In genomic region chr19:42081613-42082012, GRCm38 (mm10) we compare ENCODE assay signal across 8 mouse cellular contexts. TPM values are rescaled to one million over a fixed set of nuclear protein-coding genes. Genes with fewer than 3 reads are reported as not detected.
DNase-seq lines count a peak whose midpoint lies in the region; TF ChIP-seq lines count a peak whose summit lies in the region.
"Not testable (repeated sequence)": the region's sequence is repeated elsewhere in the genome, so short reads cannot be mapped to it uniquely, and the experiment has no call there.
"Had no signal": no experiment of that assay in that cellular context is flagged by ENCODE, and none has a peak within 500 bp of the region (broad histone marks: within the 10 kb centered on the region; RNA-seq: fewer than 3 reads in every experiment).

No protein-coding gene starts in this region.

- TF ChIP-seq EP300 in MEL (IDR thresholded peaks at IDR 0.05; ENCODE audit: low read depth in 1 of 2, low read length in 2 of 2) = not testable (repeated sequence)

- H3K4me3 ChIP-seq in MEL (ENCODE audit: control insufficient read depth in 1 of 2, insufficient read depth in 1 of 2, low read depth in 2 of 2, low read length in 2 of 2); macrophage (ENCODE audit: inconsistent target): not testable (repeated sequence)

- peak; percentile 68 for DNase-seq in 416B (ENCODE audit: low read depth)
- peak; percentile 28 for DNase-seq in MEL (ENCODE audit: low read depth, low spot score)
- DNase-seq in heart, adult 11 months = peak; percentile 29

- H3K4me1 ChIP-seq in MEL (ENCODE audit: control insufficient read depth in 1 of 2, insufficient read depth in 2 of 2, low read length in 2 of 2) = peaks cover 4 to 15% of the 10 kb centered on the region in 2 experiments; a peak in 3 of 4 replicates

- not testable (repeated sequence) for H3K36me3 ChIP-seq in MEL (ENCODE audit: control insufficient read depth in 1 of 2, insufficient read depth in 2 of 2, low read length in 2 of 2); macrophage (ENCODE audit: inconsistent target)

- not testable (repeated sequence) for H3K9ac ChIP-seq in MEL (ENCODE audit: control insufficient read depth, low read depth, low read length, poor library complexity, severe bottlenecking)

- 100% methylated on average over 2 of the region's 5 CpGs for WGBS in macrophage (ENCODE audit: missing documents)

- H3K27me3 ChIP-seq in MEL (ENCODE audit: control insufficient read depth in 1 of 2, insufficient read depth in 2 of 2, low read length in 2 of 2) = not testable (repeated sequence)

- not testable (repeated sequence) for H3K27ac ChIP-seq in MEL (ENCODE audit: control insufficient read depth, low read depth, low read length)
- peak overlapping the region; percentile 86; the same call in 1 of the 2 replicates for H3K27ac ChIP-seq in macrophage

- H3K79me2 ChIP-seq in MEL (ENCODE audit: control insufficient read depth, insufficient read depth, low read length, poor library complexity); macrophage (ENCODE audit: inconsistent target): not testable (repeated sequence)

- not testable (repeated sequence) for TF ChIP-seq RAD21 in MEL (IDR thresholded peaks at IDR 0.05; ENCODE audit: low read depth, low read length)

- TF ChIP-seq POLR2A in MEL (IDR thresholded peaks at IDR 0.05; ENCODE audit: control insufficient read depth in 1 of 2, insufficient read depth in 1 of 2, low read depth in 1 of 2, low read length in 2 of 2, poor library complexity in 1 of 2) = not testable (repeated sequence)

- TF ChIP-seq CTCF in MEL (IDR thresholded peaks at IDR 0.05 in 2 of 3, conservative IDR thresholded peaks at IDR 0.05 in 1 of 3; ENCODE audit: control insufficient read depth in 1 of 3, insufficient read depth in 1 of 3, low read depth in 2 of 3, low read length in 3 of 3, poor library complexity in 1 of 3, severe bottlenecking in 1 of 3) = not testable (repeated sequence)

- H3K9me3 ChIP-seq in MEL (replicated peaks; ENCODE audit: insufficient read depth, low read length) = not testable (repeated sequence)

TF ChIP-seq in MEL, 35 proteins besides CTCF, POLR2A, EP300 and RAD21:
- TF ChIP-seq TBP (IDR thresholded peaks at IDR 0.05; ENCODE audit: low read depth, low read length) (peak; percentile 89), ZNF384 (IDR thresholded peaks at IDR 0.05; ENCODE audit: low read depth, low read length) (peak; percentile 84), MAFK (IDR thresholded peaks at IDR 0.05; ENCODE audit: borderline replicate concordance, low read depth, low read length) (0 out of 2 replicates have a peak, but pooled peaks have one; percentile 36)

RNA-seq across cellular contexts. Expression of gene Morn4, which starts 4.5 kb away (rescaled TPM):
- total RNA-seq in MEL (2012; rRNA removed) = 4.9 and 5.7 TPM in 2 replicates
- polyA plus RNA-seq in MEL (2012; ENCODE audit: insufficient read depth in 1 of 2, insufficient read length in 2 of 2, low read depth in 1 of 2, low replicate concordance in 2 of 2, missing spikeins in 1 of 2) (10 to 100 TPM in 1 of 2 experiments, not detected in 1; 18.4 TPM), macrophage (2018) (2.7 to 5.4 TPM (median 5.3 TPM) in 3 replicates)
- 10 to 100 TPM in 8 of 26 experiments, 1 to 10 TPM in 18; 2.7 to 15.1 (median 8.4) TPM for total RNA-seq in macrophage (2018; cell fraction: chromatin; rRNA removed)
- total RNA-seq in macrophage (2018; cell fraction: cytosol; rRNA removed) = 1 to 10 TPM; 2.4 to 6.7 (median 4.1) TPM
- total RNA-seq in macrophage (2018; cell fraction: nucleus; rRNA removed) = 10 to 100 TPM in 3 of 26 experiments, 1 to 10 TPM in 23; 1.6 to 20.0 (median 5.9) TPM
- polyA plus RNA-seq: activated CD4-positive, CD25-positive, alpha-beta regulatory T cell, adult 4 months had no signal

RNA-seq across cellular contexts. Expression of gene Pi4k2a, which starts 8.7 kb away (rescaled TPM):
- 10.2 and 12.2 TPM in 2 replicates for total RNA-seq in MEL (2012; rRNA removed)
- polyA plus RNA-seq in MEL (2012; ENCODE audit: insufficient read depth in 1 of 2, insufficient read length in 2 of 2, low read depth in 1 of 2, low replicate concordance in 2 of 2, missing spikeins in 1 of 2) (10 to 100 TPM in 1 of 2 experiments, not detected in 1; 30.3 TPM), macrophage (2018) (62.5 to 98.7 TPM (median 75.6 TPM) in 3 replicates)
- 100 to 1,000 TPM in 23 of 26 experiments, 10 to 100 TPM in 3; 84.4 to 383 (median 149) TPM for total RNA-seq in macrophage (2018; cell fraction: chromatin; rRNA removed)
- 100 to 1,000 TPM in 10 of 26 experiments, 10 to 100 TPM in 16; 76.0 to 130 (median 96.6) TPM for total RNA-seq in macrophage (2018; cell fraction: cytosol; rRNA removed)
- 100 to 1,000 TPM; 100 to 448 (median 137) TPM for total RNA-seq in macrophage (2018; cell fraction: nucleus; rRNA removed)

RNA-seq across cellular contexts. Expression of gene 4933411K16Rik, which starts 29.6 kb away (rescaled TPM):
- not detected in 2 replicates for total RNA-seq in MEL (2012; rRNA removed)
- polyA plus RNA-seq in MEL (2012; ENCODE audit: insufficient read depth in 1 of 2, insufficient read length in 2 of 2, low read depth in 1 of 2, low replicate concordance in 2 of 2, missing spikeins in 1 of 2) (under 1 TPM in 1 of 2 experiments, not detected in 1; 0.10 TPM), macrophage (2018) (0.19 to 0.27 TPM (median 0.27 TPM) in 3 replicates)
- 1 to 10 TPM in 20 of 26 experiments, under 1 TPM in 3, not detected in 3; 0.50 to 5.2 (median 2.6) TPM for total RNA-seq in macrophage (2018; cell fraction: chromatin; rRNA removed)
- total RNA-seq in macrophage (2018; cell fraction: cytosol; rRNA removed) = under 1 TPM in 6 of 26 experiments, not detected in 20; 0.09 to 0.33 (median 0.19) TPM
- 1 to 10 TPM in 6 of 26 experiments, under 1 TPM in 15, not detected in 5; 0.39 to 4.1 (median 0.78) TPM for total RNA-seq in macrophage (2018; cell fraction: nucleus; rRNA removed)
- total RNA-seq: CH12.LX, G1E had no signal
- polyA plus RNA-seq: activated CD4-positive, CD25-positive, alpha-beta regulatory T cell, adult 4 months; CD4-positive, CD25-positive, alpha-beta regulatory T cell, adult 4 months; G1E had no signal

RNA-seq across cellular contexts. Expression of gene Hoga1, which starts 36.2 kb away (rescaled TPM):
- 0.31 TPM in 1 of 2 replicates, not detected in the other for total RNA-seq in MEL (2012; rRNA removed)
- polyA plus RNA-seq in MEL (2012; ENCODE audit: insufficient read depth in 1 of 2, insufficient read length in 2 of 2, low read depth in 1 of 2, low replicate concordance in 2 of 2, missing spikeins in 1 of 2) (under 1 TPM in 1 of 2 experiments, not detected in 1; 0.38 TPM), macrophage (2018) (1.3 to 2.2 TPM (median 1.9 TPM) in 3 replicates)
- 10 to 100 TPM in 2 of 26 experiments, 1 to 10 TPM in 22, under 1 TPM in 1, not detected in 1; 0.95 to 11.2 (median 3.6) TPM for total RNA-seq in macrophage (2018; cell fraction: chromatin; rRNA removed)
- 1 to 10 TPM; 1.0 to 2.4 (median 1.5) TPM for total RNA-seq in macrophage (2018; cell fraction: cytosol; rRNA removed)
- 1 to 10 TPM in 25 of 26 experiments, under 1 TPM in 1; 0.92 to 5.1 (median 2.3) TPM for total RNA-seq in macrophage (2018; cell fraction: nucleus; rRNA removed)
- total RNA-seq: CH12.LX, G1E had no signal
- polyA plus RNA-seq: activated CD4-positive, CD25-positive, alpha-beta regulatory T cell, adult 4 months; CD4-positive, CD25-positive, alpha-beta regulatory T cell, adult 4 months; G1E had no signal

RNA-seq across cellular contexts. Expression of gene Ankrd2, which starts 45.8 kb away (rescaled TPM):
- total RNA-seq in MEL (2012; rRNA removed) = not detected in 2 replicates
- polyA plus RNA-seq in MEL (2012; ENCODE audit: insufficient read depth in 1 of 2, insufficient read length in 2 of 2, low read depth in 1 of 2, low replicate concordance in 2 of 2, missing spikeins in 1 of 2) (not detected), macrophage (2018) (not detected in 3 replicates)
- under 1 TPM in 3 of 26 experiments, not detected in 23; 0.54 to 0.71 (median 0.68) TPM for total RNA-seq in macrophage (2018; cell fraction: chromatin; rRNA removed)
- not detected for total RNA-seq in macrophage (2018; cell fraction: cytosol; rRNA removed)
- total RNA-seq in macrophage (2018; cell fraction: nucleus; rRNA removed) = under 1 TPM in 1 of 26 experiments, not detected in 25; 0.46 TPM
- total RNA-seq: CH12.LX, G1E had no signal
- polyA plus RNA-seq: activated CD4-positive, CD25-positive, alpha-beta regulatory T cell, adult 4 months; CD4-positive, CD25-positive, alpha-beta regulatory T cell, adult 4 months; G1E had no signal
